Mouse (Mus musculus) kidney, embryonic 14.5 days (tissue): ENCODE measurements at regions not wholly inside any gene's neighbourhood (a gene's known extent, or its start where the extent isn't known, plus 50 kb on each side); places are given as distances from the start of the nearest gene placed in this dataset.
A peak's percentile ranks its signal among the peaks of the same experiment; 100 is the strongest.
"Not testable (repeated sequence)": the region's sequence is repeated elsewhere in the genome, so short reads cannot be mapped to it uniquely, and the experiment has no call there.

Experiments used
- ATAC-seq: fragments of 200-750 bp; cut with Nextera tagmentation; 2 replicates; pipeline ENCODE4 v1.8.0; 2017; ENCODE audit warnings: moderate number of reproducible peaks, mild to moderate bottlenecking, moderate TSS enrichment, moderate library complexity; ENCODE audit not compliant: low FRiP score, low TSS enrichment
- H3K27ac ChIP-seq: fragments of 300-500 bp; sonication (generic); 2 replicates; pipeline ENCODE4 v1.5.1; 2014; ENCODE audit warnings: low read depth, mild to moderate bottlenecking, low read length, moderate library complexity, mixed read lengths
- H3K27me3 ChIP-seq: fragments of 300-500 bp; sonication (generic); 2 replicates; pipeline ENCODE4 v1.6.1; 2014; ENCODE audit warnings: mild to moderate bottlenecking, low read length; ENCODE audit not compliant: control insufficient read depth, insufficient read depth
- H3K36me3 ChIP-seq: fragments of 300-500 bp; sonication (generic); 2 replicates; pipeline ENCODE4 v1.6.1; 2014; ENCODE audit warnings: low read length, mixed read lengths; ENCODE audit not compliant: control insufficient read depth, insufficient read depth
- H3K4me1 ChIP-seq: fragments of 300-500 bp; sonication (generic); 2 replicates; pipeline ENCODE4 v1.6.1; 2014; ENCODE audit warnings: low read length, mixed read lengths; ENCODE audit not compliant: control insufficient read depth, insufficient read depth
- H3K4me2 ChIP-seq: fragments of 300-500 bp; sonication (generic); replicated peaks from 2 replicates; pipeline ENCODE4 v1.6.1; 2014; ENCODE audit warnings: low read depth, mild to moderate bottlenecking, low read length
- H3K4me3 ChIP-seq: fragments of 300-500 bp; sonication (generic); 2 replicates; pipeline ENCODE4 v1.5.1; 2014; ENCODE audit warnings: mild to moderate bottlenecking, low read length
- H3K9ac ChIP-seq: fragments of 300-500 bp; sonication (generic); 2 replicates; pipeline ENCODE4 v1.6.1; 2014; ENCODE audit warnings: low read depth, mild to moderate bottlenecking, low read length, moderate library complexity
- H3K9me3 ChIP-seq: fragments of 300-500 bp; sonication (generic); 2 replicates; pipeline ENCODE4 v1.6.1; 2016; ENCODE audit warnings: low read length; ENCODE audit not compliant: control insufficient read depth
- WGBS: fragments of 180-500 bp; shearing (Covaris S2); extraction: QIAGEN DNeasy Blood & Tissue Kit; methylation state at CpG from one replicate; pipeline ENCODE4 v1.1.7; 2014; 5-methylcytosine and 5-hydroxymethylcytosine counted together

DNA sequence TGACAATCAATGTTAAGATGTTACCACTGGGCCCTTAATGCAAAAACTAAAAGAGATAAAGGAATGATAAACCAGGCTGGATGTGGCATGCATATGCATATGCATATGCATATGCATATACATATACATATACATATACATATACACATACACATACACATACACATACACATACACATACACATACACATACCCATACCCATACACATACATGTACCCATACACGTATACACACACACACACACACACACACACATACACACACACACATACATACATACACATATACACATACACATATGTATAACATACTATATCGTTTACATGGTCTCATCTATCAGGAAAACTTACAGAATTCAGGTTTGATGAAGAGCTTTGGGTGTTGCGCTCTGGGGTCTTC, 78.5 kb upstream of the Frem2 start:
- H3K9ac ChIP-seq, H3K4me3 ChIP-seq, H3K4me2 ChIP-seq, H3K36me3 ChIP-seq, H3K9me3 ChIP-seq, ATAC-seq, H3K27me3 ChIP-seq, H3K4me1 ChIP-seq, H3K27ac ChIP-seq: not testable (repeated sequence)
- 89% methylated on average over 3 of the region's 3 CpGs for WGBS

DNA sequence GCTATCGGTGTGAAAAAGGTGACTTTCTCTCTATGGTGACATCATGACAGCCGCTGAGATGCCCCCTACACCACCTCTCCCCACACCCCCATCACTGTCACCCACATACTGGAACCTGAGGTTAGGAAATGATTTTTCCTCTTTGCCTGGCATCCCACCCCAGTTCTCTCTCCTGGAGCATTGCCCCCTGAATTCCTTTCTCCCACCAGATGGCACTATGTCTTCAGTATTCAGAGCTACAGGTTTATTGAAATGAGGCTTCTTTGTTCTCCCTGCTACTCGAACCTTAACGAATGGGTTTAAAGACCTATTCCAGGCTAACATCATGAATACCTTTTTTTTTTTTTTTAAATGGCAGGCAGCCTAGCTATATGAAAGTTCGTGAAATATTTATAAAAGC, 78.0 kb upstream of the Frem2 start:
- WGBS: 35% methylated on average over 5 of the region's 5 CpGs
- Histone ChIP-seq H3K9me3 (no peaks in the 10 kb centered on the region), H3K27ac (no peak overlapping the region), H3K4me3 (no peak overlapping the region), H3K4me2 (no peak overlapping the region), H3K36me3 (no peaks in the 10 kb centered on the region), H3K4me1 (no peaks in the 10 kb centered on the region), H3K27me3 (0 out of 2 replicates have a peak, but pooled peaks cover 2% of the 10 kb centered on the region), H3K9ac (no peak overlapping the region)
- ATAC-seq: peak; percentile 55; the same call in 1 of the 2 replicates

DNA sequence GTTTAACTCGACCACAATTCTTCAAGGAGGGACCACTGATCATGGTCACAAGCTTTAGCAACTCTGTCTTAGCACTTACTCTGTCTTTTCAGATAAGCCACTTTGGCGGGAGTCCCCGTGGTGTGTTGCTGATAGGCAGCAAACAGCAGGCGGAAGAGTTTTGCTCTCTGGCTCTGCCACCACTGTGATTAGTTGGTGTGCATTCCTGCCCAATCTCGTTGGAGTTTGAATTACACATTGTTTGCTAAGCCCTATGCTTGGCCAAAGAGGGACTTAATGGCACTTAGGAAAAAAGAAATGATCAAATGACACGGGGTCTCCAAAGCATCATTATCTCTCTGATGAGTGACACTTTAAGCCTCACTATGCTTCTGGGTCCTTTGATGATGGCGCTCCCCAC, 73.3 kb upstream of the Frem2 start:
- no peaks in the 10 kb centered on the region for H3K9me3 ChIP-seq
- H3K27ac ChIP-seq: no peak overlapping the region
- WGBS: 33% methylated on average over 7 of the region's 7 CpGs
- no peaks in the 10 kb centered on the region for H3K36me3 ChIP-seq
- no peaks in the 10 kb centered on the region for H3K27me3 ChIP-seq
- no peaks in the 10 kb centered on the region for H3K4me1 ChIP-seq
- H3K9ac ChIP-seq: no peak overlapping the region
- no peak for ATAC-seq
- H3K4me2 ChIP-seq: no peak overlapping the region
- no peak overlapping the region for H3K4me3 ChIP-seq

DNA sequence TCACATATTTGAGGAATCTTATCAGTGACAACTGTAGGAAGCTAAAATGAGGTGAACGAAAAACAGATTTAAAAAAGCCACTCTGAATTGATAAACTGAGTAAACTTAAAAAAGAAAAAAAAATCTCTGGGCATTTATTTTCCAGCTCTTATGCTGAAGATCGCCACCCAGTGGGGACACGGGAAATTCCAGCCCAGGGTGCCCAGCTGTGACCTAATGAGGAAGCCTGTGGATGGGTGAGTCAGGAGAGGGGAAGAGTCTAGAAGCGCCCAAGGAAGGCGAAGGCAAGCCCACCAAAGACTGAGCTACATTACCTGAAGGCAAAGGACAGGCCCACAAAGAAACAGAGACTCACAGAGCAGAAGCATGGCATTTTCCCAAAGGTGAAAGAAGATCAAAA, 72.7 kb upstream of the Frem2 start:
- no peak overlapping the region for H3K27ac ChIP-seq
- no peak overlapping the region for H3K9ac ChIP-seq
- no peaks in the 10 kb centered on the region for H3K27me3 ChIP-seq
- 39% methylated on average over 5 of the region's 5 CpGs for WGBS
- no peak overlapping the region for H3K4me3 ChIP-seq
- H3K4me2 ChIP-seq: no peak overlapping the region
- H3K9me3 ChIP-seq: no peaks in the 10 kb centered on the region
- H3K4me1 ChIP-seq: no peaks in the 10 kb centered on the region
- no peak for ATAC-seq
- H3K36me3 ChIP-seq: no peaks in the 10 kb centered on the region

DNA sequence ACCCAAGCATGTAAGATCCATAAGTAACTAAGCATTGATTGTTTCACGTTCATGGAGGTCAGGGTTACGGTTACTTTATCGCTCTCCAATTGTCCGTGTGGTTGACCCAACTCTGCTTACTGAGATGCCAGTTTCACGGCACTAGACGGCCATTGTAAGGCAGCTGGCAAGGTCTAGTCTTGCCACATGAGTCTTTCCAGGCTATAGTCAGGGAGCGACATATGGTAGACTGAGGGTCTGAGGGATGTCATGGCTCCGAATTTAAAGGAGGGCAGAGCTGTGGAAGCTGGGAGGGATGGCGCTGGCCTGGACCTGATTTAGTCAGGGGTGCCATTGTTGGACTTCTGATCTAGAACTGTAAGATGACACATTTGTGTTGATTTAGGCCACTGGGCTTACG, 72.0 kb upstream of the Frem2 start:
- Histone ChIP-seq H3K36me3 (no peaks in the 10 kb centered on the region), H3K4me2 (no peak overlapping the region), H3K27ac (no peak overlapping the region), H3K9ac (no peak overlapping the region), H3K4me1 (no peaks in the 10 kb centered on the region), H3K27me3 (no peaks in the 10 kb centered on the region), H3K4me3 (no peak overlapping the region), H3K9me3 (no peaks in the 10 kb centered on the region)
- WGBS: 92% methylated on average over 10 of the region's 10 CpGs
- ATAC-seq: no peak

DNA sequence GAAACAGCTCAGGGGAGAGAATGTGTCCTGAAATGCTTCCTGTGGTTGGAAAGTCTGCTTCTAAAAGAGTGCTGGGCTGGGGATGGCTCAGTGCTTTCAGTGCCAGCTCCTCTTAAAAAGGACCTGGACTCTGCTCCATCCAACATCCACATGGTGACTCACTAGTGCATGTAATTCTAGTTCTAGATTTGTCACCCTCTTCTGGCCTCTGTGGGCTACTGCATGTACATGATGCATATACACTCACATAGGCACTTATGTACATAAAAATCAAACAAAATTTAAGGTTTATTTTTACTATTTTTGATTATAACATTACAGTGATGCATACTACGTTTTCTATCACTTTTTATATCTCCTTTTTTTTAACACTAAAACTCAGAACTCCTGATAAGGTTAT, 70.6 kb upstream of the Frem2 start:
- 82% methylated on average over 1 of the region's 1 CpGs for WGBS

DNA sequence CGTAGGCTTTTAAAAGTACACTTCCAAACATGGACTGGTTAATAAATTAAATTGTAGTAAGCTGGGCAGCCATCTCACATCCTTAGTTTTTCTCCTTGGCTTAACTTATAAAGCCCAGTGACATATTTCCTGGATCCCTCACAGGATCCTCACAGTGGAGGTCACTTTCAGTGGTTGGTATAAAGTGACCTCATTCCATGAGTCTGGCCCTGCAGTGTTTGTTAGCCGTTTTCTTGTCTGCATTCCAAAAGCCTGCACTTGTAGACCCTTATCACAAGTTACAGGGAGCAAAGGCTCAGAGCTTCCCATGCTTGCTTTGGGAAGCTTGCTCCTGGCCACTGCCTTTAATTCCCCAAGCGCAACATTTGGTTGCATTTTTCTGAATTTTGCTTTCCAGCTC, 49.9 kb upstream of the Frem2 start:
- no peaks in the 10 kb centered on the region for H3K9me3 ChIP-seq
- no peak overlapping the region for H3K9ac ChIP-seq
- no peak overlapping the region for H3K4me2 ChIP-seq
- no peak for ATAC-seq
- no peaks in the 10 kb centered on the region for H3K27me3 ChIP-seq
- no peaks in the 10 kb centered on the region for H3K36me3 ChIP-seq
- no peak overlapping the region for H3K4me3 ChIP-seq
- WGBS: 70% methylated on average over 3 of the region's 3 CpGs
- no peak overlapping the region for H3K27ac ChIP-seq
- no peaks in the 10 kb centered on the region for H3K4me1 ChIP-seq

More for the DNA sequence above, 70.6 kb upstream of the Frem2 start:
- Histone ChIP-seq H3K9ac (no peak overlapping the region), H3K9me3 (no peaks in the 10 kb centered on the region), H3K4me3 (no peak overlapping the region), H3K4me1 (no peaks in the 10 kb centered on the region), H3K27ac (no peak overlapping the region), H3K27me3 (no peaks in the 10 kb centered on the region), H3K4me2 (no peak overlapping the region), H3K36me3 (no peaks in the 10 kb centered on the region)
- no peak for ATAC-seq
